Mouse (Mus musculus) hindbrain, embryonic 10.5 days (tissue): ENCODE measurements around the gene Csf2rb2. TPM values are rescaled to one million over a fixed set of nuclear protein-coding genes. Genes with fewer than 3 reads are reported as not detected.
"Not testable (repeated sequence)": the region's sequence is repeated elsewhere in the genome, so short reads cannot be mapped to it uniquely, and the experiment has no call there.

Experiments
- DNase-seq: peaks from one replicate; pipeline ENCODE4 v3.0.0-alpha.2; 2017; ENCODE audit warnings: low spot score
- H3K27ac ChIP-seq: fragments of 300-500 bp; sonication (generic); 2 replicates; pipeline ENCODE4 v1.5.1; 2016; ENCODE audit warnings: mild to moderate bottlenecking, moderate library complexity
- H3K27me3 ChIP-seq: fragments of 300-500 bp; sonication (generic); 2 replicates; pipeline ENCODE4 v1.6.1; 2016; ENCODE audit warnings: mild to moderate bottlenecking; ENCODE audit not compliant: poor library complexity, insufficient read depth, severe bottlenecking
- H3K36me3 ChIP-seq: fragments of 300-500 bp; sonication (generic); 2 replicates; pipeline ENCODE4 v1.6.1; 2016; ENCODE audit warnings: mild to moderate bottlenecking, moderate library complexity
- H3K4me1 ChIP-seq: fragments of 300-500 bp; sonication (generic); replicated peaks from 2 replicates; pipeline ENCODE4 v1.6.1; 2016; ENCODE audit warnings: mild to moderate bottlenecking
- H3K4me3 ChIP-seq: fragments of 300-500 bp; sonication (generic); 2 replicates; pipeline ENCODE4 v1.5.1; 2016; ENCODE audit warnings: mild to moderate bottlenecking, moderate library complexity
- H3K9me3 ChIP-seq: fragments of 300-500 bp; sonication (generic); 2 replicates; pipeline ENCODE4 v1.6.1; 2016; ENCODE audit warnings: mild to moderate bottlenecking, moderate library complexity
- WGBS: fragments of 180-500 bp; shearing (Covaris S2); methylation state at CpG from one replicate; pipeline ENCODE4 v1.1.7; 2016; 5-methylcytosine and 5-hydroxymethylcytosine counted together
- polyA plus RNA-seq: library from polyadenylated mRNA; unstranded; fragments of >200 nt; fragmentation: Nextera tagmentation; extraction: Ambion mirVana; gene quantifications from 2 replicates; pipeline ENCODE4 v1.2.1, GENCODE M21; 2016

The Csf2rb2 gene
- polyA plus RNA-seq, 1 experiment from 2014 or later, result 0.60 TPM

DNA sequence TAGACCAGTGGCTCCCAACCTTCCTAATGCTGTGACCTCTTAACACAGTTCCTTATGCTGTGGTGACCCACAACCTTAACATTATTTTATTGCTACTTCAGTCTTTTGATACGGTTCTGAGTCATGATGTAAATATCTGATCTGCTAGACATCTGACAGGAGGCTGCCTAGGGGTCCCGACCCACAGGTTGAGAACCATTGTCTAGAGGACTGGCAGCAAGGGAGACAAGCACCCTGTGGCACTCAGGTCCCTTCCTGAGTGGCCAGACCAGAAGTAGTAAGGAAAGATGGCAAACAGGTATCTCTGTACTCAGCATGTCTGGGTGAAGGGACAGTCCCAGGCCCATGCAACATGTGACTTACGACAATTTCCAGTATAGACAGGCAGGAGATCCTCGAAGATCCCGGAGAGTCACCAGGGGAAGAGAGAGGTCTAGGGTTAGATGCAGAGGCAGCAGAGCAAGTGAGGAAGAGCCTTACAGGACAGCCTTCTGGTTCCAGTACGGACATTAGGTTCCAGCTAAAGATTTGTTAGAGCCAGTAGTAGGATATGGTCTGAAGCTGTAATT lies 1.8 kb downstream of the Csf2rb2 start:
- WGBS, result 88% methylated on average over 6 of the region's 6 CpGs
- H3K36me3 ChIP-seq, result no peaks in the 10 kb centered on the region
- H3K4me1 ChIP-seq, result no peaks in the 10 kb centered on the region
- H3K27me3 ChIP-seq, result no peaks in the 10 kb centered on the region
- H3K9me3 ChIP-seq, result no peaks in the 10 kb centered on the region
- no peak for DNase-seq
- H3K27ac ChIP-seq, result no peak overlapping the region
- H3K4me3 ChIP-seq, result no peak overlapping the region

DNA sequence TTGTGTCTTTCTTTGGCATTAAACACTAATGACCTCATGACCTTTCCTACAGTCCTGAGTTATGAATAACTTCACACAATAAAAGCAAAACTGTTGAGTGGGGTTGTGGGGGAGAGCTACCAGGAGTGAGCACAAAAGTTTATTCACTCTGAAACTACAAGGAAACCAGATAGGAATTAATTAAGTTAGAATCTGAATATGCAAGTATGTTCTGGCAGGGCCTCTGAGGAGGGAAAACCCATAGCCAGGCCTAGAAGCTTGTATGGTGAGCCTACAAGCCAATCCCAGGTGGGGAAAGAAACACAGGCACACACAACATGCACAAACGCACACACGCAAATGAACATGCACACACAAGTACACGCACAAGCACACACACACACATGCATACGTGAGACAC lies 2.8 kb downstream of the Csf2rb2 start:
- H3K27me3 ChIP-seq, result no peaks in the 10 kb centered on the region
- no peak overlapping the region for H3K4me3 ChIP-seq
- no peaks in the 10 kb centered on the region for H3K9me3 ChIP-seq
- DNase-seq, result no peak
- H3K4me1 ChIP-seq, result no peaks in the 10 kb centered on the region
- 97% methylated on average over 4 of the region's 4 CpGs for WGBS
- H3K27ac ChIP-seq, result no peak overlapping the region
- no peaks in the 10 kb centered on the region for H3K36me3 ChIP-seq

- Histone ChIP-seq H3K27me3 (no peaks in the 10 kb centered on the region), H3K4me1 (no peaks in the 10 kb centered on the region), H3K36me3 (no peaks in the 10 kb centered on the region), H3K4me3 (no peak overlapping the region), H3K27ac (no peak overlapping the region), H3K9me3 (no peaks in the 10 kb centered on the region)
- DNase-seq, result no peak
Observed at GRCm38 (mm10) chr15:78300773-78301172, 4.7 kb downstream of the Csf2rb2 start.

DNA sequence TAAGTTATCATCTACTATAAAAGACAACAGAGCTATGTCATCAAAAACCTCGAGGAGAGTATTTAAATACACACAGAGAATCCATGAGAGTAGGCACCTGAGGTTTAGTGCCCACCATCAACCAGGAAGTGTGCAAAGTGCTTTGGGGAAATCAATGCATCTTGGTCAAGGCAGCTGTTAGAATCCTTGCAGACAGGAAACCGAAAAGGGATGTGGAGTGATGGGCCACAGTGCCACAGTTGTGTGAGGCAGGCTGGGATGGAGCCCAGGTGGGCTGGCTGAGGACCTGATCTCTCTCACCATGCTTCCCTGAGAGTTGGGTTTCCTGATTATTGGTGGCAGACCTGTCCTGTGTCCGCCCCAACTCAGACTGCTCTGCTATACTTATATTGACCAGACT lies 5.9 kb downstream of the Csf2rb2 start:
- Histone ChIP-seq H3K36me3 (no peaks in the 10 kb centered on the region), H3K27me3 (no peaks in the 10 kb centered on the region), H3K27ac (no peak overlapping the region), H3K4me3 (no peak overlapping the region), H3K9me3 (no peaks in the 10 kb centered on the region), H3K4me1 (no peaks in the 10 kb centered on the region)
- WGBS, result 74% methylated on average over 3 of the region's 3 CpGs
- no peak for DNase-seq

- 90% methylated on average over 1 of the region's 1 CpGs for WGBS
Observed at GRCm38 (mm10) chr15:78298558-78298957, 7.0 kb downstream of the Csf2rb2 start.

DNA sequence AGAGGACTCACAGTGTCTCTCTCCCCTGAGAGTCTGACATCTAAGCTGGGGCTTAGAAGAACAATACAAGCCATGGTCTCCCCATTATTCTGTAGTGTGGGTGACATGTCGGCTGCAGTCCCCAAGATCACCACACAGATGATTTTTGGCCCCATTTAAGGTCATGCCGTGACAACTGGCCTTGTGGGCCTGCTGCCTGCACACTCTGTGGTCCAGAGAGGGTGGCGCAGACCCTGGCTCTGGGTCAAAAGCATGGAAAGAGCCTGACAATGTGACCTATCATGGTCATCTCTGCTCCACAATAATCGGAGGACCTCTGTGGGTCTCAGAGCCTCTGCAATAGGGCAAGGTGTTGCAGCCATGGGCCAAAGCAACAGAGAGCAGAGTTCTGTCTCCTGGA lies 11.8 kb downstream of the Csf2rb2 start:
- H3K27ac ChIP-seq, result peak overlapping the region; percentile 66; the same call in 1 of the 2 replicates
- no peak for DNase-seq
- H3K9me3 ChIP-seq, result no peaks in the 10 kb centered on the region
- no peaks in the 10 kb centered on the region for H3K36me3 ChIP-seq
- peaks cover 15% of the 10 kb centered on the region for H3K4me1 ChIP-seq
- no peaks in the 10 kb centered on the region for H3K27me3 ChIP-seq
- WGBS, result 84% methylated on average over 4 of the region's 4 CpGs
- no peak overlapping the region for H3K4me3 ChIP-seq

More at GRCm38 (mm10) chr15:78298558-78298957, 7.0 kb downstream of the Csf2rb2 start:
- Histone ChIP-seq H3K4me3 (no peak overlapping the region), H3K27ac (no peak overlapping the region), H3K9me3 (no peaks in the 10 kb centered on the region), H3K27me3 (no peaks in the 10 kb centered on the region), H3K4me1 (peaks cover 4% of the 10 kb centered on the region), H3K36me3 (no peaks in the 10 kb centered on the region)
- no peak for DNase-seq

- not testable (repeated sequence) for H3K27me3 ChIP-seq, H3K36me3 ChIP-seq, H3K4me3 ChIP-seq, H3K9me3 ChIP-seq, DNase-seq
- WGBS, result 18% methylated on average over 2 of the region's 2 CpGs
- Histone ChIP-seq H3K4me1 (peaks cover 15% of the 10 kb centered on the region), H3K27ac (peak overlapping the region; percentile 66)
Observed at GRCm38 (mm10) chr15:78293228-78293627, 12.3 kb downstream of the Csf2rb2 start.

- not testable (repeated sequence) for DNase-seq
Observed at GRCm38 (mm10) chr15:78289775-78290174, 15.7 kb downstream of the Csf2rb2 start.

GRCm38 (mm10) chr15:78287941-78288340 lies 17.6 kb downstream of the Csf2rb2 start:
- no peak overlapping the region for H3K27ac ChIP-seq
- peaks cover 5% of the 10 kb centered on the region for H3K4me1 ChIP-seq
- WGBS, result 85% methylated on average over 5 of the region's 5 CpGs
- H3K36me3 ChIP-seq, result no peaks in the 10 kb centered on the region
- H3K9me3 ChIP-seq, result no peaks in the 10 kb centered on the region
- no peaks in the 10 kb centered on the region for H3K27me3 ChIP-seq
- no peak overlapping the region for H3K4me3 ChIP-seq
- no peak for DNase-seq

More at GRCm38 (mm10) chr15:78289775-78290174, 15.7 kb downstream of the Csf2rb2 start:
- H3K9me3 ChIP-seq, H3K27ac ChIP-seq, H3K4me3 ChIP-seq, H3K36me3 ChIP-seq, H3K27me3 ChIP-seq: not testable (repeated sequence)
- 66% methylated on average over 5 of the region's 5 CpGs for WGBS
- H3K4me1 ChIP-seq, result peaks cover 15% of the 10 kb centered on the region

GRCm38 (mm10) chr15:78278308-78278707 lies 27.2 kb downstream of the Csf2rb2 start:
- no peak overlapping the region for H3K4me3 ChIP-seq
- H3K9me3 ChIP-seq, result no peaks in the 10 kb centered on the region
- no peaks in the 10 kb centered on the region for H3K36me3 ChIP-seq
- no peak overlapping the region for H3K27ac ChIP-seq
- H3K4me1 ChIP-seq, result peaks cover 11% of the 10 kb centered on the region
- no peaks in the 10 kb centered on the region for H3K27me3 ChIP-seq
- 91% methylated on average over 2 of the region's 2 CpGs for WGBS
- no peak for DNase-seq

DNA sequence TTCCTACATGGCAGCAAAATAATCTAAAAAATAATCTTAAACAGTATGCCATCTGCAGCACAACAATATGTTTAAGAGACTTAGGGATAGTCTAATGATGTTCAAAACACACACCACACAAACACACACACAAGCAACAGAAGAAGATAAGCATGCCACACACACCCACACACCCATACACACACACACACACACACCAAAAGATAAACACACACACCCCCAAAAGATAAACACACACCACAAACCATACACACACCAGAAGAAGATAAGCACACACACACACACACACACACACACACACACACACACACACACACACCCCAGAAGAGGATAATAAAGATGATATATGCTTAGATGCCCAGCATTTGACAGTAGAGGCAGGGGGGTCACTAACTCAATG lies 34.3 kb downstream of the Csf2rb2 start:
- Histone ChIP-seq H3K36me3 (no peaks in the 10 kb centered on the region), H3K27me3 (no peaks in the 10 kb centered on the region), H3K9me3 (peaks cover 3% of the 10 kb centered on the region; the same call in 1 of the 2 replicates), H3K4me3 (no peak overlapping the region), H3K4me1 (peaks cover 15% of the 10 kb centered on the region), H3K27ac (no peak overlapping the region)
- DNase-seq, result no peak

GRCm38 (mm10) chr15:78267865-78268264 lies 37.7 kb downstream of the Csf2rb2 start:
- Histone ChIP-seq H3K27ac (no peak overlapping the region), H3K27me3 (no peaks in the 10 kb centered on the region), H3K4me1 (peaks cover 6% of the 10 kb centered on the region), H3K36me3 (no peaks in the 10 kb centered on the region), H3K9me3 (peaks cover 5% of the 10 kb centered on the region; the same call in 1 of the 2 replicates), H3K4me3 (no peak overlapping the region)
- WGBS, result 83% methylated on average over 4 of the region's 4 CpGs
- DNase-seq, result no peak

DNA sequence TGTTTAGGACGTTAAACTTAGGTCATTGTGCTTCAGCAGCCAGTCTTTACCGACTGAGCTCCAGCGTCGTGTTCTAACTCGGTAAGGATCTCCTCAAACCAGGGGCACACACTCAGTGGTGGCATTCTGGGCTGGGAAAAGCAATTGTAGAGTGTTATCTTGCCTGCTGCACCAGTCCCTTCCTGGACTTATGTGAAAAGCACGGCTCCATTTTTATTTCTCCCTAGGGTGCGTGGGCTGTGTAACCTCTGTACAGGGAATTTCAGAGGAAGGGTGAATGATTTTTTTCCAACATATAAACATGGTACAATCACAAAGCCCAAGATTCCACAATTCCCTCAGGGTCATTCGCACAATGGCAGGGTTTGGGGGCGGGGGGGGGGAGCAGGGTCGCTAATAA lies 38.1 kb downstream of the Csf2rb2 start:
- Histone ChIP-seq H3K27me3 (no peaks in the 10 kb centered on the region), H3K36me3 (no peaks in the 10 kb centered on the region), H3K27ac (peak overlapping the region; percentile 40; the same call in 1 of the 2 replicates), H3K4me1 (peaks cover 6% of the 10 kb centered on the region), H3K9me3 (peaks cover 5% of the 10 kb centered on the region; the same call in 1 of the 2 replicates), H3K4me3 (no peak overlapping the region)
- no peak for DNase-seq
- WGBS, result 80% methylated on average over 10 of the region's 10 CpGs

GRCm38 (mm10) chr15:78263286-78263685 lies 42.2 kb downstream of the Csf2rb2 start:
- 0 out of 2 replicates have a peak, but pooled peaks cover 2% of the 10 kb centered on the region for H3K9me3 ChIP-seq
- H3K4me1 ChIP-seq, result no peaks in the 10 kb centered on the region
- DNase-seq, result no peak
- WGBS, result 82% methylated on average over 3 of the region's 3 CpGs
- no peak overlapping the region for H3K27ac ChIP-seq
- no peaks in the 10 kb centered on the region for H3K36me3 ChIP-seq
- H3K4me3 ChIP-seq, result no peak overlapping the region
- no peaks in the 10 kb centered on the region for H3K27me3 ChIP-seq
